Mouse (Mus musculus) embryo, embryonic 11.5 days (tissue): ENCODE results near the gene Mtr.

Source experiments
- DNase-seq: peaks from one replicate; pipeline ENCODE4 v3.0.0-alpha.2; 2012; ENCODE audit warnings: low read depth, low spot score

Gene Mtr

DNA sequence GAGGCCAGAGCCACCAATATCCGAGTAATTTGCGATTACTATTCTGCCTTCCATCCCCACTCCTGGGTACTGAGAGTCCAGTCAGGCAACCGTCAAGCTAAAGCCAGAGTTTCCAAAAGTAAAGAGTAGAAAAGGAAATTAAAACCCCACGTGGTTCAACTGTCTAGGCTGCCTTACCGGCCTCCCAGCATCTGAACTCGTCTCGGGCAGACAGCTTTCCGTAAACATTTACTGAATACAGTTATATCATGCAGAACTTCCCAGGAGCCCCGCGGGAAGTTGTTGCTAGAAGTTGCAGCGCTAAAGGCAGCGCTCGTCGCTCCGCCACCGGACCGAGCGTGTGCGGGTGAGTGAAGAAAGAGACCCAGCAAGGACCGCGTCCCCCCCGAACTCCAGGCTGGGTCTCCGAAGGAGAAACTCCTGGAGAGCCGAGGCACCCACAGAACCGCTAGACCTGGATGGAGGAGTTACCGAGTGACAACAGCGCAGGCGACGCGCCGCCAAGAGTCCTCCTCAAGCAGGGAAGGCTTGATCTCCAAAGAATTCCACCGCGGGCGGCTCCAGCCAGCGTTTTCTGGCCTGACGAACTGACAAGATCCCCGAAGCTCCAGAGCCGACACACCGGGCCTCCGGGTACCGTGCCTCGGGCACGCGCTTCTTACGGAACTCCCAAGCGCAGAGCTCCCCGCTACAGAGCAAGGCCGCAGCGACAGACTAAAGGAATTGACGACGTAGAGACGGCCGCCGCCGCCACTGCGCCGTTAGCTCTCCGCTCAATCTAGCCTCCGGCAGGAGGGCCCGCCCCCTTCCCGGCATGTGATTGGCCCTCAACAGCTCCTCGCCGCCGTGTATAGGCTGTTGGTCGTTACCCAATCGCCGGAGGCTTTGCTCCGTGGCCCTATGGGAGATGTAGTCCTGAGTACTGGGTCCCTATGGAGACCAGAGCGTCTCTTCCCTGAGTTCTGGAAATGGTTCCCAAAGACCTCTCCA, at the start of gene Mtr:
Gene Mtr, minus strand, starts transcription at position 723 of the 990 bp plus-strand sequence.
- peak; percentile 89 for DNase-seq

DNA sequence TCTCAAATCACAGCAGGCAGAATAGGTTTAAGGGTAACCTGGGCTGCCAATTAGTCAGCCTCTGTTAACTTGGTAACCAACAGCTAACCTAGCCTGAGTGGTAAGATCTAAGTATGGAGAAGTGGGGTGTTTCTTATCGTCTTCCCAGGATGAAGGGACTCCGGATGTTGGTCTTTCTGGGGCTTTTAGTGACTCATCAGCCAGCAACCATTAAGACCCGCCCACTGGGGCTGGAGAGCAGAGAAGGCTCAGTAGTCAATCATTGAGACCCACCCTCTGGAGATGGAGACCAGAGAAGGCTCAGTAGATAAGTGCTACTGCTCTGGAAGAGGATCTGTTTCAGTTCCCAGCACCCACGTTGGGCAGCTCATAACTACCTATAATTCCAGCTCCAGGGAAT, 49.4 kb upstream of the Mtr start:
- DNase-seq = no peak

DNA sequence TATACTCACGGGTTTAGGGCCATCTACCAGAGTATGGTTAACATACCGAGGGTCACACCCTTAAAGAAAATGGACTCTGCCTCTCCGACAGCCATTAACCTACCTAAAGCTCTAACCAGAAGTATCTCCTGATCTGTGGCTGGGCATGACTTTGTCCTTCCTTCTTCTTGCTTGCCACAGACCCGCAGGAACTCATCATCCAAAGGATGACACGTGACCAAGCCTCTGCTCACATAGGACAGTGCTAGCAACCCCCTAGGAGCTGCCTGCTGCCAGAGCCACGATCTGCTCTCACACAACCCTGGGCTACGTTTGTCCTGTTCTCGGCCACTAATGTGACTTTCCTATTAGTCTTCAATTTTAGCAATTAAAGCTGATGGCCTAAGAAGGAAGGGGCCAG, 47.6 kb upstream of the Mtr start:
- DNase-seq = no peak

DNA sequence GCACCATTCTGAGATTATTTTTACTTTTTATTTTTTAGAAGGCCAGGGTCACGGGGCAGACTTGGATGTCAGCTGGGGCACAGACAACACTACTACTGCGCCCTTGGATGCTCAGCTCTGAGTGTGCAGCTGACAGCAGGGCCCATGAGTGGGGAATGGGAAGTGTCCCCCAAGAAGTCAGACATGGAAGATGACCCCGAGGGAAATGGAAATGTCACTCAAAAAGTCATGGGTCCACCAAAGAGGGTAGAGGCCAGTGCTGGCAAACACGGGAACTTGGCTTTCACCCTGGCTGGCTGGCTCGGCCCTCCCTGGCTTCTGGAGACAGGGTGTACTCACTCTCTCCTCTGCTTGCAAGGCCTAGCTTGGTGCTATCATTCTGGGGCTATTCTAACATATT, 47.1 kb upstream of the Mtr start:
- DNase-seq = no peak

DNA sequence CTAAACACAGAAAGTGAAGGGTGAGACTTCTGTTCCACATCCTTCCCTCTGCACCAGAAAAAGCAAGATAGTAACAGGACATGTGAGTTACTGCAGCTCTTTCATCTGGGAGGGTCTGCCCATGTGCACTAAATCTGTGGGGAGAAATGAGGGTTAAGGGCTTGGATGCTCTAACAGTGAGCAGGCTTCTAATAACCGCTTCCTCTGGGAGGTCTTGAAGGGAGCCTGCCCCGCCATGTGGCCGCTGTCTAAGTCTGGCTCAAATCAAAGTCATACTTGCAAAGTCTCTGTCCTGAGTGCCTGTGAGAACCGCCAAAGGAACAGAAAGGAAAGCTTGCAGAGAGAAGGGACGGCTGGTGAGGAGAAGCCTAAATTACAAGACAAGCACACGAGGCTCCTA, 39.9 kb upstream of the Mtr start:
- DNase-seq = no peak

DNA sequence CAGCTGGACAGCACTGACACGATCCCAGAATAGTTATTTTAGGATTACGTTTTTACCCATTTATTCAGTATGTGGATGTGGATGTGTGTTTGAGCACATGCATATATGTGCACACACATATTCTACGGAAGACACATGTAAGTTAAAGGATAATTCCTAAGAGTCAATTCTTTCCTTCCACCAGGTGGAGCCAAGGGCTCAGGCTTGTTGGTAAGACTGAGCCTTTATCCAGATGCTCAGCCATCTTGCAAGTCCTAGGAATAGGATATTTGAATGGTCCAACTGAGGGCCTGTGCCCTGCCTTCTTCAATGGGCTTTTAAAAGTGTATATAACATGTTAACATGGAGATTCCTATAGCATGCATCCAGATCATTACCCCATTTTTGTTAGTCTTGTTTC, 38.8 kb upstream of the Mtr start:
- DNase-seq = no peak

DNA sequence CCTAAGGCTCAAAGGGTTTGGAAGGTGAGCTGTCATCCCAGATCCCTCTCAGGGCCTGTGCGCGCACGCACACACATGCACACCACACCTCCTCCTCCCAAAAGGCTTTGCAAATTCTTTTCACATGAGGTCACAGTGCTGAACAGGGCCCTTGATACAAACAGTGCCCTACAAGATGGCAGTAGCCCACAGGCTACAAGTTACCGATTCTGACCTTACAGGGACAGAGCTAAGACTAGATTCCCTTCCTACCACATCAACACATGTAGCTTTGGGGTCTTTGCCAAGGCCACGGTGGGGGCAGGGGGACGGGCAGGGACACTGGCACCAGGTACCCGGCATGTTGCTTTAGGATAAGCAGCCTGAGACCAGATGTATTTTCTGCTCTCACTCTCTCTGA, 35.9 kb upstream of the Mtr start:
- DNase-seq = no peak

DNA sequence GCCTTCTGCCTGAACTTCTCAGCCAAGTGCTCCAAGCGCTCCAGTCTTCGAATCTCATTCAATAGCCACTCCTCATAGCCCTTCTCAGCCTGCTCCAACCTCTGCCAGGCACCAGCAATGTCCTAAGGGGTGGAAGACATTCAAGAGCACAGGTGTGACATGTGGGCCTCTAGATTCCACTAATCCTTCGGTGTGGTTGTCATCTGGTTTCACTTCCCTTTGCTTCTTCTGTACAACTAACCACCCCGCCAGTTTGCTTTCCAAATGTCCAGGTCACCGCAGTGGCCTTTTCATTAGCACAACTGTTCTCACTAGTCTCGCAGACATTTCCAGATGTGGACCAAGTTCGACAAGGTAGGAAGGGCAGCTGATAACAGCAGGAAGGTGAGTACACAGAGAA, 32.8 kb upstream of the Mtr start:
- no peak for DNase-seq

DNA sequence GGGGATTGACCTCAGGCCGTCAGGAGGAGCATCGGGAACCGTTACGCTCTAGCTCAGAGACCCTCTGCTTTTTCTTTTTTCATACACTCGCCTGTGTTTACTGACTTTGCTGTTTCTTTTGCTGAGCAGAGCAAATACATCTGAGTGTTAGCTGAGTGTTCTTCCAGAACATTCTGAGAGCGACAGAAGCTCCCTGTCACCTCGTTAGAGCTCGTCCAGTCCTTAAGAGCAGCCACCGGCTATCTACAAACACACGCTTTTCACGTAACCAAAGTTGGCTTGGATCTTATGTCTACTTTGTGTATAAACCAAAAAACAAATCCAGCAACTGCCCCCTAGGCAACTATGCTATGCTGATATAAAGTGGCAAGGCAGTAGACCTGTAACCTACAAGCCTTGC, 26.6 kb upstream of the Mtr start:
- no peak for DNase-seq

DNA sequence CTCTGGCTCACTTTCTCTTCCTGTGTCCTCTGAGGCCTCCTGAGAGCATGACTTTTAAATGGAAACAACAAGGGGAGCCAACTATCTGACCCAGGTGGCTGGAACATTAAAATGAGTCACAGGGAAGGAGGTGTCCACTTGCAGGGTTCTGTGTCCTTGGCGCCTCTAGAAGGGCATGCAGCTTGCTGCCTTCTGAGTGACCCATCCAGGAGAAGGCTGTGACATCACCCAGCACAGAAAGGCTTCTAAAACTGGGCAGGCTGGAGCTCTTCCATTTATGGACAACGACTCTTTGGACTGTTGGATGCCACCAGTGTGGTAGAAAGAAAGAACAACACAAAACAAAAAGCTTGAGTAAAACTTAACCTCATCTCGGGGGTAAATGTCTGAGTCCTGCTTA, 25.9 kb upstream of the Mtr start:
- DNase-seq = no peak

DNA sequence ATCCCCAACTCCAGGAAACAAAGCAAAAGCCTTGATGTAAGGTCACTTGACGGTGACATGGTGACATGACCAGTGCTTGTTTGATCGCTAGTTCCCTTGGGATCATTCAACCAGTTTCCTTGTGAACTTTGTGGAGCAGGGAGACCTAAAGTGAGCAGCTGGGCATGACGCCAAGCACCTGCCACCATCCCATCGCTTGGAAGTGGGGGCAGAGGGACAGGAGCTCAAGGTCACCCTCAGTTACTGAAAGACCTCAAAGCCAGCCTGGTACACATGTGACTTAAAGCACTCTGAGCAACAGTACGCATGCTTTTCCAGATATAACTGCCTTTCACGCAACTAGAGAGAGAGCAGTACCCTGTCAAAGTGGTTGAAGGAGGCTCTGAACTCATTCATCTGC, 16.8 kb upstream of the Mtr start:
- DNase-seq = no peak

DNA sequence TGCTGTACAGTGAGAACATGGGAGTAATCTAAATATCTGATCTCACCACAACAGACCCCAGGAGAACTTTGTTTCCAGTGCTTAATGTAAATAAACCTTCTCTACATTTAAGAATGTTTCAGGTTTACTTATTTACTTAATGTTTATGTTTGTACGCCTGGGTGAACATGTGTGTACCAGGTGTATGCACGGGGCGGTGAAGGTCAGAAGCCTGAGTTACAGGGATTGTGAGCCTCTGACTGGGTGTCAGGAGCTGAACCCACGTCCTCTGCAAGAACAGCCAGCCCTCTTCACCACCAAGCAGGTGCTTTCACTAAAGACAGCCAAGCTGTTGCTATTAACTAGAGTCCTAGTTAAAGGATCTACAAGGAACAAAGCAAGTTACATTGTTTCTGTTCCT, 16.3 kb upstream of the Mtr start:
- no peak for DNase-seq

DNA sequence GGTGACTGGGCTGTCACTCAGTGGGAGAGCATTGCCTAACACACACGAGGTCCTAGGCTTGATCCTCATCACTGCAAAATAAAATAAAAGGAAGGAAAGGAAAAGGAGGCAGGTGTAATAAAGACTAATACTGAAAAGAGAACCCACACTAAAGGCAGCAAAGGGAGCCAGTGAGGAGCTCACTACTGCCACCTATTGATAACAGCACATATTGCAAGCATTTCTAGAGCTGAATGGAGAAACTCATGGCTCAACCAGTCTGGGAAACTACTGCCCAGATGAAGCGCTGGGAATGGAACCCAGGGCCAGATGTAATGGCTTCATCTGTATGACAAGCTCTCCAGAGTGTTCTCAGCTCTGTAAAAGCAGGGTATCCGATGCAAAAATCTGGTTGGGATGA, 15.0 kb upstream of the Mtr start:
- peak; percentile 32 for DNase-seq

DNA sequence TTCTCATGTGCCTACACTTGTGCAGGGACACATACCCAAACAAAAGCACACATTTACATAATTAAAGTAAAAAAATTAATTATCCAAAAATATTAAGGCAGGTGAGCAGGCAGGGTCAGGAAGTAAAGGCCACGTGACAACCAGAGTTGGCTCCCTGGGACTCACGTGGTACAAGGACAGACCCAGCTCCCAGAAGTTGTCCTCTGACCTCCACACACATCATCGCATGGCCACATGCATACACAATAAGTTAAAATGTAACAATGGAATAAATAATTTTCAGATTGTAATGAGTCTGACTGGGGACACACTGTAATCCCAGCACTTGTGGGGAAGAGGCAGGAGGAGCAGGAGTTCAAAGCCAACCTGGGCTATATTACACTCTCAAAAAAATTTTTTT, 10.1 kb upstream of the Mtr start:
- DNase-seq = no peak

DNA sequence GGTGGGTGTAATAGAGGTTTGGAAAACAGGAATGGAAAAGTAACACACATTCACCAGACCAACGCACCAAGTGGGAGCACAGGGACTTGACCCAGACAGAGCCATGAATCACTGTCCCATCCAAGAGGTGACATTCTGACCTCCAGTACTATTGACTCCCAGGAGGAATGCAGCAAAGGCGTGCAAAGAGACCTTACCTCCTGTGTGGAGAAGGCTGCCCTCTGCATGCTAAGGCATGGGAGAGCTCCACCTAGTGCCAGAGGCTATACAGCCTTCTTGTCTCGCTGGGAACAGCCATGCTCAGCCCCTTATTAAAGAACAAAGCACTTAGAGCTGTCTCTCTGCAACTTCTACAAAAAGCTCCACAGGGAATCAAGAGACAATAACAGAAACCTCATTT, 9.2 kb upstream of the Mtr start:
- no peak for DNase-seq

DNA sequence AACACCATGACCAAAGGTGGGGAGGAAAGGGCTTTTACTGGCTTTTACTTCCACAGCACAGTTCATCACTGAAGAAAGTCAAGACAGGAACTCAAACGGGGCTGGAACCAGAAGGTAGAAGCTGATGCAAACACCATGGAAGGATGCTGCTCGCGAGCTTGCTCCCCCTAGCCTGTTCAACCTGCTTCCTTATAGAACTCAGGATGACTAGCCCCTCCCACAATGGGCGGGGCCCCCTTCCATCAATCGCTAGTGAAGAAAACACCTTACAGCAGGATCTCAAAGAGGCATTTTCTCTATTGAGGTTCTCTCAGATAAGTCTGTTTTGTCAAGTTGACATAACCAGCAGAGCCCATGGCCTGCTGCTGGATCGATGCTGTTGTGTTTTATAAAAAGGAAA, 6.1 kb upstream of the Mtr start:
- DNase-seq = no peak

DNA sequence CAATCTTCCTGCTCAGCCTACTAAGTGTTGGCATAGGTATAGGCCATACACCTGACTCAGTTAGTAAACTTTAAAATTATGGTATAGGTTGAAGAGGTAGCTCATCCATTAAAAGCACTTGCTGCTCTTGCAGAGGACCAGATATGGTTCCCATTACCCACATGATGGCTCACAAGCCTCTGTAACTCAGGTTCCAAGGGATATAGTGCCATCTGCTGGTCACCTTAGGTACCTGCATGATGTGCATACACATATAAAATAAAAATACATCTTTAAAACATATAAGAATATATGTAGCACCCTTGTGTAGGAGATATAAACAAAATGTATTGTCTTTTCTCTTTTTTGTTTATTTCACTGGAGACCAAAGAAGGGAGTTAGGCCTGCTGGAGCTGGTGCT, 3.6 kb upstream of the Mtr start:
- DNase-seq = no peak

DNA sequence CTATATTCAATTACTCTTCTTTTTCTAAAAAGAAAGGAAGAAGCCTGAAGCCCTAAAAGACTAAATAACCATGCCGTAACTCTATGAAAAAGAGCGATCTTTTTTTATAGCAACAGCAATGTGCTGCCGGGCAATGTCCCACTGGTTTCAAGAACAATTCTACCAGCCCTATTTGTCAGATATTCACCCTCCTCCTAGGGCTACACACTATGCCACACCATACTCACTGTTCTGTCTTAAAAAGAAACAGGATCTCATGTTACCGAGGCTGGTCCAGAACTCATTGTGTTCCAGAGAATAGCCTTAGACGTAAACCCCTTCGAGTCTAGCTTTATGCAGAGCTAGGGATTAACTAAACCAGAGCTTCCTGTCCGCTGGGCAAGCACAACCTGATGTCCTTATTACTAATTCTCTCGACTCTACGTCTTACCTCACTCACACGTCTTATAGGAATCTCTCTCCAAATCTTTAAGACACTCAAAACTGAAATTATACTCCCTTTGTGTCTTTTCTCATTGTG, 982 bp downstream of the Mtr start:
- peak; percentile 7 for DNase-seq

DNA sequence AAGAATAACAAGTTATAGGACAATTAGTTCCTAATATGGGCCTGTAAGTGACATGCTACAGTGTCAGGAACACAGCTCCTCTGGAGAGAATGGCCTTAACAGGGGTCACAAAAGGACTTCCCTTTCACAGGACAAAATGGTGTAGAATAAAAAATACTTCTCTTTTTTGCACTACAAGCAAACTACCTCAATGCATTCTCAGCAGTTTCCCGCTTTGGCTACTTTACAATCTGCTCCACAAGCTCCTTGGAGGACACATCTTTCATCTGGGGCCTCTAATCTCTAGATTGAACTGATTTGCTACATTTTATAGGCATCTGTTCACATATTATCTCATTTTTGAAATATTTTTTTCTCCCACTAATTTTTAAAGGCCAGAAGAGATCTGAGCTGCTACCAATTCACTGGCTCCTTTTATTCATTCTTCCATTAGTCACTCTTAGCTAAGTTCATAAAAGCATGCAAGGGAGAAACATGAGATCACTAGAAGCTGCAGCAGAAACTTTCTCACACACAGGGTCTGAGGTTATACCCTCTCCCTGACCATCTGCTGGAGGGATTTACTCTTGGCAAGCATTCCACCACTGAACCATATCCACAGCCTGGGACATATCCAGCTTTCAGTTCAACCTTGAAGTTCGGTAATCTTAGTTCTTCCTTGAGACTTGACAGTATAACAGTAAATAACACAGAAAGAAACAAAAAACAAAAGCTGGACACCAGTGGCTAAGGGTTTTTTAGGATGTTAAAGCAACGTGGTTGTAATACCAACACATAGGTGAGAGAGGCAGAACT, 1.8 kb downstream of the Mtr start:
- DNase-seq = no peak

DNA sequence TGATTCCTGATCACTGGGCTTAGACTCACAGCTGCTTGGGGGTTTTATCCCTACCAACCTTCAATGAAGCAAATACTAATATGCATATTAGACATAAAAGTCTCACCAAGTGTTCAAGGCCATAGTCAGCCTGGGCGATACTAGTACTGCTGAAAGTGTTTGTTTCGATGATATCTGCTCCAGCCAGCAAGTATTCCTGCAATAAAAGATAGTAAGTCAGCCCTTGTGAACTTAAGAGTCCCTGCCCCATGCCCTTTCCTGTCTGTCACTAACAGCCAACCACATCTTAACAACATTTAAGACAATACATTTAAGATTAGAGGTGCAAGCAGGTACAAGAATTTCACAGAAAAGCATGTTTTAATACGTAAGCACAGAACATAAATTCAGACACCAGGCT, 7.4 kb downstream of the Mtr start:
- DNase-seq = no peak

DNA sequence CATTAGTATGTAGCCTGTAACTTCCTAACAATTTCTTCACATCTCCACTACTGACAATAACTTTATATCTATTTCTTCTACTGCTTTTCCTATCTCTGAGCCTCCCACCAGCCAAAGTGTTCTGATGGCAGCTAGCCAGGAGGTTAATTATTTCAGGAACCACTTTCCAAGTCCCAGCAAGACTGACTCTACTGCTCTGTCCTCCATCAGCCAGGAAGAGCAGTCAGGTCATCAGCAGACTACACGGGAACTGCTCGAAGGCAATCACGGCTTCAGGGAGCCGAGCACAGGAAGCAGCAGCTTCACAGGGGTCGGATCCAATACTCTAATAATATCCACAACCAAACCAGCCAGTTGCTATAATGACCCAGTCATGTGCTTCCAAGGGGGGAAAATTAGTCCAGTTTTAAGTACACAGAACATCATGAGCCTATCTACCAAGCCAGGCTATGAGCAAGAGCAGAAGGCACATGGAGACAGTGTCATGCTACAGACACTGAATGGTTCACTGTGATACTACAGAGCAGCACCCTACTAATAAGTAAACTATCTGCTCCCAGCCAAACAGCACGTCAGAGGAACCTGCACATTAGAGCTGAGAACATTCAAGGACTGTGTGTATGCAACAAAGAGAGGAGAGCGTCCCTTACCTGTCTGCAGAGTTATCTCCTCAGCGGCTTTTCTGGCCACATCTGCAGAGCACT, 8.6 kb downstream of the Mtr start:
- no peak for DNase-seq

DNA sequence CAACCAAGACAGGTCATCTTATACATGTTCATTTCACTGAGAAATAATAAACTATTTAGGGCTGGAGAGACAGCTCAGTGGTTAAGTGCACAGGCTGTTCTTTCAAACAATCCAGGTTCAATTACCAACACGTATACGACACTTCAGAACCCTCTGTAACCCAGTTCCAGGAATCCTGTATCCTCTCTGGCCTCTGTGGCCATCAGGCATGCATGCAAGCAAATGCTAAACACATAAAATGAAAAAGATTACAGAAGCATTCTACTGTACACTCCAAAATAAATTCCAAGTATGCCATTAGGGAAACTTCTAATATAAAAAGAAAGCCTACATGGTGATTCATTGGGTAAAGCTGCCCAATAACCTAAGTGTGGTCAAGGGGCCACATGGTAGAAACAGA, 12.0 kb downstream of the Mtr start:
- DNase-seq = no peak
